Mouse (Mus musculus): ENCODE results near the gene Gm5134. TPM values are rescaled to one million over a fixed set of nuclear protein-coding genes. Genes with fewer than 3 reads are reported as not detected.

The Gm5134 gene
- total and polyA plus RNA-seq, 3 experiments = 0.40 to 1.6 (median 1.0) TPM

GRCm38 (mm10) chr10:75944066-75944772 is 10.1 kb upstream of the Gm5134 start:
- peaks cover 34 to 74% of the 10 kb centered on the region in 2 experiments for H3K4me1 ChIP-seq (ENCODE audit: control insufficient read depth in 1 of 2, insufficient read depth in 2 of 2)
- dilution Hi-C loops (cut with MboI; ENCODE audit: extremely low pct_ligation_motif_present, extremely low pct_unique_long_range_greater_than_20kb, low sequenced_read_pairs) (no loop called here), in situ Hi-C loops (cut with MboI; ENCODE audit: low pct_ligation_motif_present, low pct_unique_long_range_greater_than_20kb, low sequenced_read_pairs) (no loop called here)
- H3K9ac ChIP-seq (ENCODE audit: insufficient read depth, low read depth) = no peak overlapping the region
- no peak for DNase-seq (ENCODE audit: extremely low read depth)
- no peaks in the 10 kb centered on the region for H3K79me2 ChIP-seq (replicated peaks; ENCODE audit: control insufficient read depth, extremely low read depth, insufficient read depth, poor library complexity, severe bottlenecking)
- H3K9me3 ChIP-seq (replicated peaks; ENCODE audit: low read length) = no peaks in the 10 kb centered on the region
- peaks cover 0 to 9% of the 10 kb centered on the region in 2 experiments for H3K36me3 ChIP-seq (replicated peaks in 1 of 2; ENCODE audit: control insufficient read depth in 1 of 2, insufficient read depth in 1 of 2, low read length in 1 of 2)
- no peaks in the 10 kb centered on the region for H3K27me3 ChIP-seq (replicated peaks)
- H3K4me2 ChIP-seq (ENCODE audit: insufficient read depth, low read depth, poor library complexity, severe bottlenecking) = no peak overlapping the region
- H3K27ac ChIP-seq (ENCODE audit: insufficient read depth, low read depth) = no peak overlapping the region
- TF ChIP-seq POLR2A (IDR thresholded peaks at IDR 0.05; ENCODE audit: low read depth, low read length) (no peak), USF1 (IDR thresholded peaks at IDR 0.05; ENCODE audit: low read depth, low read length) (no peak), NRF1 (IDR thresholded peaks at IDR 0.05; ENCODE audit: low read depth, low read length) (no peak), ELF1 (IDR thresholded peaks at IDR 0.05; ENCODE audit: low read depth, low read length) (no peak), HCFC1 (IDR thresholded peaks at IDR 0.05; ENCODE audit: low read depth, low read length) (no peak), JUND (conservative IDR thresholded peaks at IDR 0.05; ENCODE audit: low read depth, low read length) (no peak), PAX5 (IDR thresholded peaks at IDR 0.05; ENCODE audit: low read length) (no peak), POLR2AphosphoS2 (IDR thresholded peaks at IDR 0.05; ENCODE audit: low read depth, low read length) (no peak), MAFK (IDR thresholded peaks at IDR 0.05; ENCODE audit: insufficient replicate concordance, low read length) (no peak), RAD21 (IDR thresholded peaks at IDR 0.05; ENCODE audit: low read depth, low read length) (no peak), MYC (IDR thresholded peaks at IDR 0.05; ENCODE audit: low read depth, low read length) (no peak), SMC3 (IDR thresholded peaks at IDR 0.05; ENCODE audit: low read depth, low read length) (no peak), JUN (IDR thresholded peaks at IDR 0.05; ENCODE audit: insufficient read depth, low read depth, low read length) (no peak), MAZ (IDR thresholded peaks at IDR 0.05; ENCODE audit: low read depth, low read length) (no peak), ZNF384 (IDR thresholded peaks at IDR 0.05; ENCODE audit: low read depth, low read length) (no peak), GABPA (IDR thresholded peaks at IDR 0.05; ENCODE audit: insufficient replicate concordance, low read depth, low read length) (no peak)
- H3K4me3 ChIP-seq (replicated peaks in 1 of 3; ENCODE audit: low read depth in 2 of 3, low read length in 2 of 3, poor library complexity in 1 of 3) = no peak overlapping the region

- no peak for TF ChIP-seq UBTF (IDR thresholded peaks at IDR 0.05; ENCODE audit: low read depth, low read length)
- Histone ChIP-seq H3K27ac (ENCODE audit: insufficient read depth, low read depth) (no peak overlapping the region), H3K4me2 (ENCODE audit: insufficient read depth, low read depth, poor library complexity, severe bottlenecking) (no peak overlapping the region), H3K79me2 (replicated peaks; ENCODE audit: control insufficient read depth, extremely low read depth, insufficient read depth, poor library complexity, severe bottlenecking) (no peaks in the 10 kb centered on the region), H3K4me1 (ENCODE audit: control insufficient read depth in 1 of 2, insufficient read depth in 2 of 2) (peaks cover 33 to 74% of the 10 kb centered on the region in 2 experiments), H3K9ac (ENCODE audit: insufficient read depth, low read depth) (no peak overlapping the region), H3K4me3 (replicated peaks in 1 of 3; ENCODE audit: low read depth in 2 of 3, low read length in 2 of 3, poor library complexity in 1 of 3) (no peak overlapping the region), H3K27me3 (replicated peaks) (no peaks in the 10 kb centered on the region), H3K36me3 (replicated peaks in 1 of 2; ENCODE audit: control insufficient read depth in 1 of 2, insufficient read depth in 1 of 2, low read length in 1 of 2) (peaks cover 0 to 5% of the 10 kb centered on the region in 2 experiments), H3K9me3 (replicated peaks; ENCODE audit: low read length) (no peaks in the 10 kb centered on the region)
- in situ Hi-C loops (cut with MboI; ENCODE audit: low pct_ligation_motif_present, low pct_unique_long_range_greater_than_20kb, low sequenced_read_pairs) (no loop called here), dilution Hi-C loops (cut with MboI; ENCODE audit: extremely low pct_ligation_motif_present, extremely low pct_unique_long_range_greater_than_20kb, low sequenced_read_pairs) (no loop called here)
- no peak for DNase-seq (ENCODE audit: extremely low read depth)
Observed at GRCm38 (mm10) chr10:75945213-75945612, 9.1 kb upstream of the Gm5134 start.

All from CH12.LX (cell line).